Mouse (Mus musculus) embryo, embryonic 10 days (tissue): ENCODE measurements around the gene Defb5.
A peak's percentile ranks its signal among the peaks of the same experiment; 100 is the strongest.
"Not testable (repeated sequence)": the region's sequence is repeated elsewhere in the genome, so short reads cannot be mapped to it uniquely, and the experiment has no call there.

ENCODE experiments used
- DNase-seq: peaks from one replicate; pipeline ENCODE4 v3.0.0-alpha.2; 2015; ENCODE audit warnings: low spot score

Gene Defb5

DNA sequence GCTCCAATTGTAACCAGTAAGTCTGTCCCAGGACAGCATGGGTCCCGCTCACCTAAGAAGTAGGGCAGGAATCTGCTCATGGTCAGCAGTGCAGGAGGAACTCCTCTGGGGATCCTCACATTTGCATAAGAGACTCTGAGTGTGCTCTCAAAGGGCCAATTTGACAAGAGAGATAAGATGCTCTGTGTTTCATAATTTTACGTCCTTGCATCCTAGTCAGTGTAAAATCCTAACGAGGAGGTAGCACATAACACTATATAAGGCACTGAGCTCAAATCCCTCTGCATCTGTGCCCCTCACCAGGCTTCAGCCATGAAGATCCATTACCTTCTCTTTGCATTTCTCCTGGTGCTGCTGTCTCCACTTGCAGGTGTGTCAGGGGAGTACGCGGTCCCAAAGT is at the start of gene Defb5:
Gene Defb5 (plus strand): TSS at position 301 of the 400 bp plus-strand sequence.
- DNase-seq, result no peak

DNA sequence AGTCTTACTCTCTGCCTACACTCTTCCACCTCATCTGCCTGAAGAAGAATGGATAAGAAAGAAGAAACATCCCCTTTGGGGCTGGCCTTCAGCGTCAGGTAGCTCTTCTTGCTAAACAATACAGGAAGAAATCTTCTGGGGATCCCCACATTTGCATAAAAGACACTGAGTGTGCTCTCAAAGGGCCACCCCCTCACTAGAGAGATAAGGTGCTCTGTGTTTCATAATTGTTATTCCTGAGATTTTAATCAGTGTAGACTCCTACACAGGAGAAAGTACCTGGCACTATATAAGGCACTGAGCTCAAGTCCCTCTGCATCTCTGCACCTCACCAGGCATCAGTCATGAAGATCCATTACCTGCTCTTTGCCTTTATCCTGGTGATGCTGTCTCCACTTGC is 22.2 kb upstream of the Defb5 start, which contains the start of gene Defb6:
Gene Defb6 (plus strand): TSS at position 318 of the 400 bp plus-strand sequence.
- DNase-seq, result no peak

DNA sequence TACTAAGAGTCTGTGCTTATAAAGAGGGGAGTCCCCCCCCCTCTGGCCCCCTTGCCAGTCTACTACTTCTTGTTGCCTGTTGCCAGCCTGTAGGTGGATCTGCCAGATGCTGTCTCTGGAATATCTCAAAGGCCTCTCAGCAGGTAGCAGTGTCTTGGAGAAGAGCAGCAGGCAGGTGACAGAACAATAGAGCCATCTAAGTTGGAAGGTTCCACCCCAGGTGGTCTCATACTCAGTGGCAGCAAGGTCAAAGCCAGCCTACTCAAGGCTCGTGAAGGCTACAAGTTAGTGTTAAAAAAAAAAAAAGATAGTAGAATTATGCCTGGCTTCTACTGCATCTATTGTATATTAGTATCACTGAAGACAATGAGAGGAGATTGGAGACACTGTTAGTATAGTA is 9.3 kb upstream of the Defb5 start:
- DNase-seq, result no peak

DNA sequence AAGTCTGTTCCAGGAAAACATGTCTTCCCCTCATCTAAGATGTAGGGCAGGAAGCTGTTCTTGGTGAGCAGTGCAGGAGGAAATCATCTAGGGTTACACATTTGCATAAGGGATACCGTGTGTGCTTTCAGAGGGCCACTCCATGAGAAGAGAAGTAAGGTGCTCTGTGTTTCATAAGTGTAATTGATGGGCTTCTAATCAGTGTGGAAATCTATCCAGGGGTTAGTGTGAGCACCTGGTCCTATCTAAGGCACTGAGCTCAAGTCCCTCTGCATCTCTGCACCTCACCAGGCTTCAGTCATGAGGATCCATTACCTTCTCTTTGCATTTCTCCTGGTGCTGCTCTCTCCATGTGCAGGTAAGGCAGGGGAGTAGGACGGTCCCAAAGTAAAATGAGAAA is 7.8 kb upstream of the Defb5 start, which contains the start of gene Defb46:
Gene Defb46 (plus strand): TSS at position 301 of the 400 bp plus-strand sequence.
- DNase-seq, result no peak

DNA sequence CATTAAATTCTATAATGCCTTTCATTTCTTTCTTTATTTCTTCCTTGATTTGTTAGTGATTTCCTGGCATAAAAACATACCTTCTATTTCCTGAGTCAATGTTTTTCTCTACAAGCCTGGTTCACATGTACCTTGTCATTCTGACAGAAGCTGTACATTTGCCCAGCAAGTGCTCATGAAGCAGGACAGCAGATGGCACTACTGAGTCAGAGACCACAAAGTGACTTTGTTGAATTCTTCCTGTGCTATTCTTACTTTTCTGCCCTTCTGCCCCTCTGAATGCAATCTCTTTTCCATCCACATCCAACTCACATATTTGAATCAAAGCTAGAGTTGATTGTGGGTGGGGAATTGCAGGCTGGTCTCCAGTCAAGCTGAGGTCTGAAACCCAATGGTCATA is 10.8 kb downstream of the Defb5 start:
- DNase-seq, result peak; percentile 6

GRCm38 (mm10) chr8:19259667-19260066 is 12.3 kb downstream of the Defb5 start:
- no peak for DNase-seq

DNA sequence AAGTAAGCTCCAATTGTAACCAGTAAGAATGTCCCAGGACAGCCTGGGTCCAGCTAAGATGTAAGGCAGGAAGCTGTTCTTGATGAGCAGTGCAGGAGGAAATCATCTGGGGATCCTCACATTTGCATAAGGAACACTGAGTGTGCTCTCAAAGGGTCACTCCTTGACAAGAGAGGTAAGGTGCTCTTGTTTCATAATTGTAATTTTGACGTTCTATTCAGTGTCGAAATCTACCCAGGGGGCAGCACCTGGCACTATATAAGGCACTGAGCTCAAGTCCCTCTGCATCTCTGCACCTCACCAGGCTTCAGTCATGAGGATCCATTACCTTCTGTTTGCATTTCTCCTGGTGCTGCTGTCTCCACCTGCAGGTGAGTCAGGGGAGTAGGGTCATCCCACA is 45.7 kb downstream of the Defb5 start, which contains the start of gene Defb3:
Gene Defb3 (plus strand): TSS at position 301 of the 400 bp plus-strand sequence.
- not testable (repeated sequence) for DNase-seq

DNA sequence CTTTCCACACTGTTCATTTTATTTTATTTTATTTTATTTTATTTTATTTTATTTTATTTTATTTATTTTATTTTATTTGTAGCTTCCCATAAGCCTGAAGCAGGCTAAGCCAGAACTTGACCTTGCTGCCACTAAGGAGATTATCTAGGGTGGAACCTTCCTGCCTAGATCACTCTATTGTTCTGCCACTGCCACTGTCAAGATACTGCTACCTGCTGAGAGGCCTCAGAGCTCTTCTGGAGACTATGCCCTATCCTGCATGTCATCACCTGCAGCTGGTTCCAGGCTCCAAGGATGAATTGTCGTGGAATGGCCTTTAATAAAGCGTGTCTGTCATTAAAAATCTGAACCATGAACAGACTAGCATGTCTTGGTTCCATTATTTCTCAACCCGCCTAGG is 51.0 kb downstream of the Defb5 start:
- not testable (repeated sequence) for DNase-seq
